Mouse (Mus musculus) liver, adult 2 months (tissue): ENCODE results near the gene Rara.

ENCODE experiments used
- CTCF ChIP-seq: fragments of 200-500 bp; IDR thresholded peaks from 2 replicates; pipeline ENCODE4 v1.5.1; 2011; ENCODE audit warnings: low read depth, low read length, control low read depth
- POLR2A ChIP-seq: fragments of 200-500 bp; IDR thresholded peaks from 2 replicates; pipeline ENCODE4 v1.6.1; 2011; ENCODE audit warnings: low read length, control low read depth; ENCODE audit not compliant: insufficient read depth; ENCODE audit errors: extremely low read depth

DNA sequence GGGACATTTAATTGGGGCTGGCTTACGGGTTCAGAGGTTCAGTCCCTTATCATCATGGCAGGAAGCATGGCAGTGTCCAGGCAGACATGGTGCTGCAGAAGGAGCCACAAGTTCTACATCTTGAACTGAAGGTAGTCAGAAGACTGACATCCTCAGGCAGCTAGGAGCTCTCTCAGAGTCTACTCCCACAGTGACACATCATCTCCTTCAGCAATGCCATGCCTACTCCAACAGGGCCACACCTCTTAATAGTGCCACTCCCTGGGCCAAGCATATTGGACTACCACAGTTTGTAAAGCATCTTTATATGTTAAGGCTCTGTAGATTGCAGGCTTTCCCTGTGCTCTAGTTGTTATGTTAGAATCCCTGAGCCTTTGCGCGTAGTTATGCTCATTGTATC is 39.9 kb upstream of the Rara start:
- no peak for TF ChIP-seq CTCF
- no peak for TF ChIP-seq POLR2A
